Mouse (Mus musculus) ES-E14 (cell line): Measurements from ENCODE around the gene Cmip.

Experiments
- CHD2 ChIP-seq: IDR thresholded peaks from 2 replicates; pipeline ENCODE4 v1.6.1; 2014; ENCODE audit warnings: mild to moderate bottlenecking, low read depth, low read length, inconsistent platforms
- HCFC1 ChIP-seq: IDR thresholded peaks from 2 replicates; pipeline ENCODE4 v1.6.1; 2012; ENCODE audit warnings: low read length, inconsistent platforms, borderline replicate concordance; ENCODE audit not compliant: insufficient read depth
- MAFK ChIP-seq: IDR thresholded peaks from 2 replicates; pipeline ENCODE4 v1.6.1; 2014; ENCODE audit warnings: mild to moderate bottlenecking, low read depth, low read length, inconsistent platforms; ENCODE audit not compliant: insufficient read depth
- ZC3H11A ChIP-seq: IDR thresholded peaks from 2 replicates; pipeline ENCODE4 v1.6.1; 2012; ENCODE audit warnings: low read depth, mild to moderate bottlenecking, inconsistent platforms, low read length, borderline replicate concordance
- ZNF384 ChIP-seq: IDR thresholded peaks from 2 replicates; pipeline ENCODE4 v1.6.1; 2012; ENCODE audit warnings: low read depth, low read length, inconsistent platforms

DNA sequence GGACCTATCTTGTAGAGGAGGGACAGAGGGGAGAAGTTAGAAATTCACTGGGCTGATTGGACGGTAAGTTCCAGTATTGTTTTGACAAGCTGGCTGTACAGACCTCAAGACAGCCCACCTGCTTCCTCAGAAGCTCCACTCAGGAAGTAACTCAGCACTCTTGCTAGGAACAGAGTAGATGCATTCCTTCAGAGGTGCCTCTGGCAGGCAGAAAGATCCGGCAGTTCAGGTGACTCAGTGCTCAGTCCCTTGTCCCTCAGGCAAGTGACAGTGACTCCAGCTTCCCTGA lies 105.5 kb downstream of the Cmip start:
- no peak for TF ChIP-seq HCFC1
- TF ChIP-seq ZC3H11A: no peak
- no peak for TF ChIP-seq MAFK
- no peak for TF ChIP-seq CHD2
- no peak for TF ChIP-seq ZNF384
